Mouse (Mus musculus) neutrophil, adult 59 days (primary cell): ENCODE data around the gene Gm10053. TPM values are rescaled to one million over a fixed set of nuclear protein-coding genes. Genes with fewer than 3 reads are reported as not detected.

Source experiments
- total RNA-seq, 2 experiments: library from RNA; stranded (reverse); gene quantifications; 1 replicate in 1 of 2; 2 replicates in 1 of 2; pipeline ENCODE4 v1.2.4; 2023

Gene Gm10053
- 10 to 100 TPM; 42.1 to 59.3 TPM for total RNA-seq

DNA sequence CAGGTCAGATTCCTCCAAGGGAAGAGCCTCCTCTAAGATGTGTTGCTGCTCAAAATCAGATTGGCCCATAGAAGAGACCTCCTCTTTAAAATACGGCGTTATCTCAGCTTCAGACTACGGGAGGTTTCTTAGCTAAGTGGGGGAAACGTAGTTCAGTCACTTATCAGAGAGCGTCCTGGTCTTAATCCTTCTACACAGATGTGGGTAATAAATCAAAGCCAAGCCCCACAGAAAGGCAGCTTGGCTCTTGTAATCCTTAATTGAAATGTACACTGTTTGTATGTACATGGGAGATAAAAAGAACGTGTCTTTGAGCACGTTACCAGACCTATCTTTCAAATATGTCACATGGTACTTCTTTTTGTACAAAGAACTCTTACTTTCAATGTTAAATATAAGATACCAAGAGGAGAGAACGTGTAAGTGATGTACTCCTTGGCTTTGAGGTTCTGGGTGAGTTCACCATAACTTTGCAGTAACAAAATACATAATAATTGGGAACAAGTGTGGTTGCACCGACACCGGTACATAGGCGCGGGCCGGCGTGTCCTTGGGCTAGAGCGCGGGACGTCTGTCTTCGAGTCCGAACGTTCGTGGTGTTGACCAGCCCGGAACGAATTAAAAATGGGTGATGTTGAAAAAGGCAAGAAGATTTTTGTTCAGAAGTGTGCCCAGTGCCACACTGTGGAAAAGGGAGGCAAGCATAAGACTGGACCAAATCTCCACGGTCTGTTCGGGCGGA is at the start of gene Gm10053:
Gene Gm10053 (plus strand): TSS at position 558 of the 742 bp plus-strand sequence.

DNA sequence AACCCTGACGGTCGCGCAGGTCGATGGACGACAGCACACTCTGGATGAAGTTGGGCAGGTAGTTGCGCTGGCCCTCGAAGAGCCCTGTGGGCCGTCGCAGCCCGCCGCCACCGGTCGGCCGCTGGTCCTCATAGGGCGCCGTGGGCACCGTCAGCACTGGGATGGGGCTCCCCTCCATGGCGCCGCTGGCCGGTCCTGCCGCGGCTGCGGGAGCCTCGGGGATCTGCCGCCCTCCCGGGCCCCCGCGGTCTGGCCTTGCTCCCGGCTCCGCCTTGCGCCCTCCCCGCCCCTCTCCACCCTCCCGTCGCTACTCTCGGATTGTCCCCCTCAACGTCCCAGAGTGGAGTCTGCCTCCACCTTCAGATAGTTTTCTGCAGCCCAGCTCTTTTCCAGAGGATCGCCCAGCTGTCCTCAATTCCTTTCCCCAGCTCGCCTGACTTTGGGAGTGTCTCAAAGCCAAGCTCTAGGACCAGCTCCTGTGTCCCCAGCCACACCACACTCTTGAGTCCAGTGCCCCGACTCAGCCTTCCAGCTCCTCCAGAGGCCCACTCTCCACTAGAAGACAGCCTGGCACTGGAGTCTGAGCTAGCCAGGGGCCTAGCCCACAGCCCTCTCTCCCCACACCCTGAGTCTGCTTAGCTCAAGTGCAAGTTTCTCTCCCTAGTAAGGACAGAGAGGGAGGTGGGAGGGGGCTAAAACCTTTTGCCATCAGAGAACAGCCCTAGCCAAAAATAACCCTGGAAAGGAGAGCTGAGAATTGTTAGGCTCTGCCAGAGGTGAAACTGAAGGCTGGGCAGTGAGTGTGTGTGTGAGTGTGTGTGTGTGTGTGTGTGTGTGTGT is 13.7 kb upstream of the Gm10053 start, which contains the start of gene Pgm5:
Gene Pgm5 (minus strand): TSS at position 244 of the 840 bp plus-strand sequence.

DNA sequence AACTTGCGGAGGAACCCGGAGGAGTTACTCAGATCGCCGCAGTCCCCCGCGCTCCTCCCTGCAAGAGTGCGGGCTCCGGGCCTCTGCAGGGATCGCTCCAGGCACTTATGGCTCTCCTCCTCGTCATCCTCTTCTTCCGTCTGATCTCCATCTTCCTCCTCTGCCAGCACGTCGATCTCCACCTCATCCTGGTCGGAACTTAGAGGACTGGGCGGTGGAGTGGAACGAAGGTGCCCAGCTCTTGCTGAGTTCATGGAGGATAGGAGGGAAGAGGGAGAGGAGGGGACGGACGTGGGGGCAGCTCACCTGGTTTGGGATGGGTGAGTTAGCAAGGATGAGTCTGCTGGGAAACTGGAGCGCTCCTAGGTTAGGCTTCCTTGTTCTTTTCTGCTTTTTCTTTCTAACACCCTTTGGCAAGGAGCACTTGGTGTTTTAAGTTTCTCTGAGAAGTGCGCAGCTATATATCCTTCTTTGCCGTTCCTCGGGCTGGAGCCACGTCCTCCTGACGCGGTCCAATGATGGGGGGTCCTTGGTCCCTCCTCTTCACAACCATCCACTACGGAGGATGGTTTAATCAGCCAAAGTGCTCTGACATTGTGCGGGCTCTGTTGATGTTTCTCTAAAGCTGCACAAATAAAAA is 25.2 kb downstream of the Gm10053 start, which contains the start of gene Foxd4:
Gene Foxd4 (minus strand): TSS at position 617 of the 640 bp plus-strand sequence.

Other genes starting within 250 kb of the Gm10053 start
- gene Tmem252, start 201.7 kb upstream of the Gm10053 start, total RNA-seq: not detected
- not detected for gene Pgm5, start 13.8 kb upstream of the Gm10053 start, total RNA-seq
- 1 to 10 TPM; 3.6 to 3.8 TPM for gene Foxd4, start 25.5 kb downstream of the Gm10053 start, total RNA-seq
- gene Cbwd1, start 85.9 kb downstream of the Gm10053 start, total RNA-seq: 1 to 10 TPM; 2.0 to 4.8 TPM
- gene Dock8, start 123.8 kb downstream of the Gm10053 start, total RNA-seq: 100 to 1,000 TPM; 363 to 379 TPM